Mouse (Mus musculus) small intestine, adult 2 months (tissue): Measurements from ENCODE around the gene Pkmyt1. TPM values are rescaled to one million over a fixed set of nuclear protein-coding genes. Genes with fewer than 3 reads are reported as not detected.

ENCODE experiments used
- H3K27ac ChIP-seq: fragments of 200-500 bp; 2 replicates; pipeline ENCODE4 v1.5.1; 2012; ENCODE audit warnings: low read depth, low read length, control low read depth, inconsistent platforms; ENCODE audit not compliant: insufficient read depth
- H3K27me3 ChIP-seq: fragments of 200-500 bp; 2 replicates; pipeline ENCODE4 v1.6.1; 2012; ENCODE audit warnings: mild to moderate bottlenecking, moderate library complexity, low read length, inconsistent platforms; ENCODE audit not compliant: control insufficient read depth, insufficient read depth
- H3K36me3 ChIP-seq: fragments of 200-500 bp; 2 replicates; pipeline ENCODE4 v1.6.1; 2012; ENCODE audit warnings: mild to moderate bottlenecking, low read length, control low read depth, inconsistent platforms; ENCODE audit not compliant: control insufficient read depth, insufficient read depth
- H3K4me1 ChIP-seq: fragments of 200-500 bp; 2 replicates; pipeline ENCODE4 v1.6.1; 2012; ENCODE audit warnings: low read length, inconsistent platforms, mixed read lengths; ENCODE audit not compliant: control insufficient read depth, insufficient read depth, insufficient read length
- H3K4me3 ChIP-seq: fragments of 200-500 bp; 2 replicates; pipeline ENCODE4 v1.5.1; 2012; ENCODE audit warnings: low read depth, mild to moderate bottlenecking, control low read depth, inconsistent platforms, low read length, moderate library complexity
- CTCF ChIP-seq: fragments of 200-500 bp; IDR thresholded peaks from 2 replicates; pipeline ENCODE4 v1.5.1; 2012; ENCODE audit warnings: low read depth, mild to moderate bottlenecking, control low read depth, inconsistent platforms, low read length, moderate library complexity, mixed read lengths; ENCODE audit not compliant: insufficient replicate concordance, insufficient read length; ENCODE audit errors: extremely low read depth
- POLR2A ChIP-seq: fragments of 200-500 bp; IDR thresholded peaks from 2 replicates; pipeline ENCODE4 v1.6.1; 2012; ENCODE audit warnings: low read depth, mild to moderate bottlenecking, control low read depth, inconsistent platforms, low read length, moderate library complexity
- WGBS: fragments of 180-500 bp; shearing (Covaris S2); methylation state at CpG from one replicate; pipeline ENCODE4 v1.1.7; 2018; 5-methylcytosine and 5-hydroxymethylcytosine counted together
- polyA plus RNA-seq: library from polyadenylated mRNA; depleted of rRNA; stranded (reverse); fragments of >200 nt; gene quantifications from 2 replicates; pipeline ENCODE4 v1.2.3, GENCODE M21; 2012

Gene Pkmyt1
- polyA plus RNA-seq, 1 experiment = 42.3 TPM

- WGBS = 78% methylated on average over 15 of the region's 15 CpGs
- Histone ChIP-seq H3K36me3 (peaks cover 20% of the 10 kb centered on the region), H3K4me1 (peaks cover 26% of the 10 kb centered on the region), H3K4me3 (no peak overlapping the region), H3K27me3 (no peaks in the 10 kb centered on the region), H3K27ac (peak overlapping the region; percentile 24; the same call in 1 of the 2 replicates)
- TF ChIP-seq CTCF (peak; percentile 24; the same call in 1 of the 2 replicates), POLR2A (no peak; the same call in 1 of the 2 replicates)
Measured at GRCm38 (mm10) chr17:23737493-23738445, 11.6 kb downstream of the Pkmyt1 start.

- TF ChIP-seq CTCF = no peak
- no peak for TF ChIP-seq POLR2A
- Histone ChIP-seq H3K4me1 (peaks cover 31% of the 10 kb centered on the region), H3K36me3 (peaks cover 20% of the 10 kb centered on the region), H3K27ac (peak overlapping the region; percentile 24; the same call in 1 of the 2 replicates), H3K27me3 (no peaks in the 10 kb centered on the region), H3K4me3 (peak overlapping the region; percentile 77)
- 70% methylated on average over 2 of the region's 2 CpGs for WGBS
Measured at GRCm38 (mm10) chr17:23738836-23739201, 12.7 kb downstream of the Pkmyt1 start.

DNA sequence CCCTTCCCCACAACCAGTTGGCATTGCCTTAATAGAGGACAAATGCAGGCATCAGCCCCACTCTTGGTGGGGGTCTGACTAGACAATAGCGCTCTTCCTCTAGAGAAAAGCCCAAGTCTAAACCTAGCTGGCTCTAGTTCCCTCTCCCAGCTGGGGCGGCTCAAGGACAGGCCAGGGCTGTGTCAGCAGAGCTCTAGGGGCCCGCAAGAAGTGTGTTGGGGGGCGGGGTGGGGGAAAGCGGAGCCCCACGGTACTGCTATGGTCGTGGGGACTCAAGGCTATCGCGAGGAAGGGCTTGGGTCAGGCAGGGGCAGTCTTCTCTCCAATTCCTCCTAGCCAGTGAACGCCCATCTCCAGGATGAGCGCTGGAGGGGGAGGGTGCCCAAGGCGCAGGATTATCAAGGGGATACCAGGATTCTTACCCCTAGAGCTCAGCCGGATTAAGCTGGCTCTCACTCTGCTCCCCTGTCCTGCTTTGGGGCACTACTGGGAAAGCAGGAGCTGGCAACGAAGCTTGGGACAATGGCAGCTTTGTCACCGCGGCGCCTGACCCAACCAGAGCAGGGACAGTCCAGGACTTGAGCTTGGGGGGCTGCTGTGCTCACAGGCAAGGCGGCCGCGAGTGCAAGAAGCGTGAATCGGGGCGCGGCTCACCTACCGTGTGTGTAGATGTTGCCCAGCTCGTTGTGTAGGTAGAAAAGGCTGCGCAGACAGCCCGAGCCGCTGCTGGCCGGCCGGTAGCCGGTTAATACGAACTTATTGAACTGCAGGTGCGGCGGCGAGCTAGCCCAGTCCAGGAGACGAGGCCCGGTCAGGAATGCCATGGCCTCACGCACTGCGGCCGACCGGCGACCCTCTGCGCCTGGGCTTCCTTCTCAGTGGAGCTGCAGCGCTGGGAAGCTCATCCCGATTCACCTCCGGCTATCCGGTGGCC lies 13.3 kb downstream of the Pkmyt1 start:
- peaks cover under 1% of the 10 kb centered on the region; the same call in 1 of the 2 replicates for H3K27me3 ChIP-seq
- H3K4me3 ChIP-seq = peak overlapping the region; percentile 77
- TF ChIP-seq CTCF = no peak
- no peak for TF ChIP-seq POLR2A
- peak overlapping the region; percentile 76 for H3K27ac ChIP-seq
- H3K36me3 ChIP-seq = peaks cover 20% of the 10 kb centered on the region
- peaks cover 31% of the 10 kb centered on the region for H3K4me1 ChIP-seq
- WGBS = 5% methylated on average over 48 of the region's 48 CpGs

- peaks cover 20% of the 10 kb centered on the region for H3K36me3 ChIP-seq
- peak overlapping the region; percentile 77 for H3K4me3 ChIP-seq
- H3K27ac ChIP-seq = peak overlapping the region; percentile 76
- H3K4me1 ChIP-seq = peaks cover 32% of the 10 kb centered on the region
- H3K27me3 ChIP-seq = peaks cover 8% of the 10 kb centered on the region; the same call in 1 of the 2 replicates
- whole genome bisulfite sequencing = under 1% methylated on average over 46 of the region's 46 CpGs
- peak; percentile 75 for TF ChIP-seq POLR2A
- TF ChIP-seq CTCF = no peak
Measured at GRCm38 (mm10) chr17:23740136-23740584, 14.0 kb downstream of the Pkmyt1 start.

- no peak for TF ChIP-seq CTCF
- no peak for TF ChIP-seq POLR2A
Measured at GRCm38 (mm10) chr17:23740598-23741021, 14.5 kb downstream of the Pkmyt1 start, which contains the start of gene Paqr4. Gene Paqr4, minus strand, starts transcription at chr17:23740867.

DNA sequence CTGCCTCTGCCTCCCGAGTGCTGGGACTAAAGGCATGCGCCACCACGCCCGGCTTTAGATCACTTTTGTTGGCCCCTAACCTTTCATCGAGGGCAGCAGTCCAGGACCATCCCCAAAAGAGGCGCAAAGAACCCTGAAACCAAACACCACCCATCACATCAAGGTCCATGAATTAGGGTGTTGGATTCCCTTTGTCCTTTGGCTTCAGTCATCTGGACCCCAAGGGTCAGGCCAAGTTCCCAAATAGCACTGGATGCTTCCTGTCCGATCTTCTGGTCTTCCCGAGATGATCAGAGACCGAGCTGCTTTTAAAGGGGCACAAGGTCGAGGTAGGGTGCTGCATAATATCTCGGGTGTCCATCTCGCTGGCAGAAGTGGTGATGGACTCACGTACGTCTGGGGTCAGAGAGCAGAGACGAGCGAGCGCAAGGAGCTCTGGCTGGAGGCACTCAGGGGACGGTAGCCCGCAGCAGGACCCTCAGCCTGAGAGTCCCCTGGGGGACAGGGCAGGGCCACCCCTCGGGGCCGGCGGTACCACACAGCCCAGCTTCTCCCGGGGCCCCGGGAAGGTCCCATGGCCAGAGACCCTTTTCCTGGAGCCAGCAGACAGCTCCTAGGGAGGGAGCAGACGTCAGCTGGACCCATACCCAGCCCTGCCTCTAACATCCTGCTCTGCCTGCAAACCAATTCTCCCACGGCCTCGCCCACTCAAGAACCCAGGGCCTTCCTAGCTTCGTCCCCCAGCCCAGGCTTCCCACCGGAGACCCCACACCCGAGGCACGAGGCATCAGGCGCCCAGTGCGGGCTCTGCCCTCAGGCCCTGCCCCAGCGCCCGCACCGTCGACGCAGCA lies 15.4 kb downstream of the Pkmyt1 start:
- 61% methylated on average over 38 of the region's 38 CpGs for WGBS
- Histone ChIP-seq H3K4me1 (peaks cover 39% of the 10 kb centered on the region), H3K36me3 (peaks cover 10% of the 10 kb centered on the region), H3K27ac (no peak overlapping the region), H3K4me3 (peak overlapping the region; percentile 52), H3K27me3 (peaks cover 14% of the 10 kb centered on the region; the same call in 1 of the 2 replicates)
- TF ChIP-seq CTCF = no peak
- no peak for TF ChIP-seq POLR2A

More at GRCm38 (mm10) chr17:23740598-23741021, 14.5 kb downstream of the Pkmyt1 start, which contains the start of gene Paqr4:
- 5% methylated on average over 13 of the region's 13 CpGs for WGBS
- H3K4me3 ChIP-seq = peak within 1 kb of the TSS; percentile 77
- peak within 1 kb of the TSS; percentile 76 for H3K27ac ChIP-seq
- peaks cover 17% of the 10 kb centered on the region for H3K36me3 ChIP-seq
- peaks cover 11% of the 10 kb centered on the region; the same call in 1 of the 2 replicates for H3K27me3 ChIP-seq
- peaks cover 36% of the 10 kb centered on the region for H3K4me1 ChIP-seq
